Mouse (Mus musculus) CH12.LX (cell line): ENCODE measurements around the gene Pofut1. TPM values are rescaled to one million over a fixed set of nuclear protein-coding genes. Genes with fewer than 3 reads are reported as not detected.

Experiments
- DNase-seq: peaks from one replicate; pipeline ENCODE4 v3.0.0-alpha.2; 2013; ENCODE audit errors: extremely low read depth
- H3K27ac ChIP-seq: 2 replicates; pipeline ENCODE4 v1.5.1; 2012; ENCODE audit warnings: low read depth, mild to moderate bottlenecking, control low read depth, moderate library complexity; ENCODE audit not compliant: insufficient read depth
- H3K27me3 ChIP-seq: replicated peaks from 2 replicates; pipeline ENCODE3; 2012; ENCODE audit warnings: inconsistent platforms
- H3K36me3 ChIP-seq, 2 experiments: replicated peaks in 1 of 2; 2 replicates each; pipeline versions ENCODE3 to v1.6.1; 2012; ENCODE audit warnings: inconsistent platforms in 1 of 2, low read length in 1 of 2, mild to moderate bottlenecking in 1 of 2, mixed read lengths in 1 of 2, moderate library complexity in 1 of 2; ENCODE audit not compliant: control insufficient read depth in 1 of 2, insufficient read depth in 1 of 2
- H3K4me1 ChIP-seq, 2 experiments: 2 replicates each; pipeline ENCODE4 v1.6.1; 2012; ENCODE audit warnings: inconsistent platforms in 1 of 2, moderate library complexity in 1 of 2; ENCODE audit not compliant: insufficient read depth in 2 of 2, control insufficient read depth in 1 of 2
- H3K4me2 ChIP-seq: 2 replicates; pipeline ENCODE4 v1.6.1; 2012; ENCODE audit warnings: low read depth, mild to moderate bottlenecking, control low read depth; ENCODE audit not compliant: poor library complexity, insufficient read depth, severe bottlenecking
- H3K4me3 ChIP-seq, 3 experiments: fragments of 150-350 bp in 1 of 3; sonication (generic) in 1 of 3; replicated peaks in 1 of 3; 2 replicates each; pipeline versions ENCODE3 to v1.5.1; 2011 to 2012; ENCODE audit warnings: low read depth in 2 of 3, low read length in 2 of 3, mild to moderate bottlenecking in 2 of 3, moderate library complexity in 2 of 3, control low read depth in 1 of 3, improper control_type of control experiment in 1 of 3, inconsistent platforms in 1 of 3, mixed read lengths in 1 of 3; ENCODE audit not compliant: poor library complexity in 1 of 3
- H3K79me2 ChIP-seq: replicated peaks from 2 replicates; pipeline ENCODE4 v1.6.1; 2012; ENCODE audit warnings: mild to moderate bottlenecking, moderate library complexity; ENCODE audit not compliant: control insufficient read depth, poor library complexity, insufficient read depth, severe bottlenecking; ENCODE audit errors: extremely low read depth
- H3K9ac ChIP-seq: 2 replicates; pipeline ENCODE4 v1.6.1; 2012; ENCODE audit warnings: low read depth, mild to moderate bottlenecking, control low read depth, moderate library complexity; ENCODE audit not compliant: insufficient read depth
- H3K9me3 ChIP-seq: replicated peaks from 2 replicates; pipeline ENCODE3; 2012; ENCODE audit warnings: low read length, inconsistent platforms, mixed read lengths
- BHLHE40 ChIP-seq: IDR thresholded peaks from 2 replicates; pipeline ENCODE4 v1.6.1; 2011; ENCODE audit warnings: mild to moderate bottlenecking, low read depth, low read length, improper control_type of control experiment
- CHD1 ChIP-seq: IDR thresholded peaks from 2 replicates; pipeline ENCODE4 v1.6.1; 2012; ENCODE audit warnings: low read depth, low read length, improper control_type of control experiment, inconsistent platforms
- CTCF ChIP-seq, 2 experiments: IDR thresholded peaks in 1 of 2; conservative IDR thresholded peaks in 1 of 2; 2 replicates each; pipeline ENCODE4 v1.5.1; 2011 to 2012; ENCODE audit warnings: low read depth in 2 of 2, low read length in 2 of 2, improper control_type of control experiment in 1 of 2, inconsistent platforms in 1 of 2, mild to moderate bottlenecking in 1 of 2, moderate library complexity in 1 of 2
- ETS1 ChIP-seq: conservative IDR thresholded peaks from 2 replicates; pipeline ENCODE4 v1.6.1; 2012; ENCODE audit warnings: low read depth, mild to moderate bottlenecking, inconsistent platforms, low read length, improper control_type of control experiment, moderate library complexity
- JUN ChIP-seq: IDR thresholded peaks from 2 replicates; pipeline ENCODE4 v1.6.1; 2011; ENCODE audit warnings: low read depth, mild to moderate bottlenecking, low read length, improper control_type of control experiment, moderate library complexity; ENCODE audit not compliant: insufficient read depth
- MAX ChIP-seq: IDR thresholded peaks from 2 replicates; pipeline ENCODE4 v1.6.1; 2011; ENCODE audit warnings: low read length, improper control_type of control experiment
- MYC ChIP-seq: IDR thresholded peaks from 2 replicates; pipeline ENCODE4 v1.6.1; 2011; ENCODE audit warnings: low read depth, mild to moderate bottlenecking, improper control_type of control experiment, low read length
- NELFE ChIP-seq: IDR thresholded peaks from 2 replicates; pipeline ENCODE4 v1.6.1; 2011; ENCODE audit warnings: low read depth, low read length, improper control_type of control experiment
- RAD21 ChIP-seq: IDR thresholded peaks from 2 replicates; pipeline ENCODE4 v1.6.1; 2011; ENCODE audit warnings: low read depth, mild to moderate bottlenecking, low read length, improper control_type of control experiment, moderate library complexity
- SIN3A ChIP-seq: IDR thresholded peaks from 2 replicates; pipeline ENCODE4 v1.6.1; 2012; ENCODE audit warnings: low read length, improper control_type of control experiment, inconsistent platforms
- SMC3 ChIP-seq: IDR thresholded peaks from 2 replicates; pipeline ENCODE4 v1.6.1; 2011; ENCODE audit warnings: low read depth, low read length, improper control_type of control experiment
- TCF12 ChIP-seq: IDR thresholded peaks from 2 replicates; pipeline ENCODE4 v1.6.1; 2014; ENCODE audit warnings: low read depth, mild to moderate bottlenecking, inconsistent platforms, low read length, improper control_type of control experiment
- ZC3H11A ChIP-seq: IDR thresholded peaks from 2 replicates; pipeline ENCODE4 v1.6.1; 2012; ENCODE audit warnings: low read depth, mild to moderate bottlenecking, inconsistent platforms, low read length, improper control_type of control experiment
- ZMIZ1 ChIP-seq: IDR thresholded peaks from 2 replicates; pipeline ENCODE4 v1.6.1; 2012; ENCODE audit warnings: low read depth, mild to moderate bottlenecking, inconsistent platforms, low read length, improper control_type of control experiment
- dilution Hi-C: fragments of 300-500 bp; cut with MboI; formaldehyde crosslinking; loops from 2 replicates; pipeline ENCODE4 v1.14.3; 2020; ENCODE audit warnings: low sequenced_read_pairs; ENCODE audit not compliant: extremely low pct_unique_long_range_greater_than_20kb, extremely low pct_ligation_motif_present
- in situ Hi-C: fragments of 300-500 bp; cut with MboI; formaldehyde crosslinking; loops from 3 replicates; pipeline ENCODE4 v1.14.3; 2019; ENCODE audit warnings: low sequenced_read_pairs, low pct_ligation_motif_present, low pct_unique_long_range_greater_than_20kb, mixed read lengths
- polyA plus RNA-seq: library from polyadenylated mRNA; unstranded; fragments of >175 nt; gene quantifications from 2 replicates; pipeline ENCODE4 v1.2.1, GENCODE M21; 2012; ENCODE audit warnings: low read depth; ENCODE audit not compliant: insufficient read length
- total RNA-seq, 2 experiments: library from RNA; depleted of rRNA; stranded (reverse); fragments of 300-350 nt in 1 of 2; fragments of >200 nt in 1 of 2; gene quantifications; 2 replicates each; pipeline ENCODE4 v1.2.3; 2012 to 2014

The Pofut1 gene
- total and polyA plus RNA-seq, 3 experiments: 15.0 to 25.6 (median 22.8) TPM

GRCm38 (mm10) chr2:153298460-153298859 is 57.1 kb downstream of the Pofut1 start:
- Histone ChIP-seq H3K79me2 (peaks cover 4% of the 10 kb centered on the region), H3K9me3 (no peaks in the 10 kb centered on the region), H3K4me1 (peaks cover 11 to 60% of the 10 kb centered on the region in 2 experiments), H3K9ac (no peak overlapping the region), H3K27me3 (no peaks in the 10 kb centered on the region), H3K27ac (no peak overlapping the region), H3K36me3 (peaks cover 0 to 52% of the 10 kb centered on the region in 2 experiments), H3K4me2 (no peak overlapping the region), H3K4me3 (no peak overlapping the region)
- DNase-seq: peak; percentile 32
- dilution Hi-C loops (no loop called here), in situ Hi-C loops (no loop called here)
- no peak for TF ChIP-seq MYC
- TF ChIP-seq SIN3A: peak; percentile 83
- peak in 1 of 2 experiments; percentile 35; a peak in 1 of 4 replicates for TF ChIP-seq CTCF (conservative IDR thresholded peaks at IDR 0.05 in 1 of 2, IDR thresholded peaks at IDR 0.05 in 1 of 2; ENCODE audit: low read depth in 2 of 2, low read length in 2 of 2)
- no peak for TF ChIP-seq BHLHE40
- TF ChIP-seq ETS1: peak; percentile 38; the same call in 1 of the 2 replicates
- TF ChIP-seq TCF12: peak; percentile 30; the same call in 1 of the 2 replicates
- TF ChIP-seq, all 38 proteins: peak for 4

GRCm38 (mm10) chr2:153298863-153299262 is 57.5 kb downstream of the Pofut1 start:
- H3K4me1 ChIP-seq: peaks cover 11 to 56% of the 10 kb centered on the region in 2 experiments
- H3K79me2 ChIP-seq: peaks cover 1% of the 10 kb centered on the region
- DNase-seq: peak; percentile 45
- peak overlapping the region; percentile 11; the same call in 1 of the 2 replicates for H3K27ac ChIP-seq
- H3K4me2 ChIP-seq: no peak overlapping the region
- TF ChIP-seq CHD1 (no peak), ZC3H11A (no peak), MAX (no peak), RAD21 (peak; percentile 50), ZMIZ1 (no peak), SIN3A (peak; percentile 5; the same call in 1 of the 2 replicates), SMC3 (peak; percentile 20; the same call in 1 of the 2 replicates), JUN (no peak), NELFE (no peak), CTCF (conservative IDR thresholded peaks at IDR 0.05 in 1 of 2, IDR thresholded peaks at IDR 0.05 in 1 of 2; ENCODE audit: low read depth in 2 of 2, low read length in 2 of 2) (peak in 1 of 2 experiments; percentile 50; a peak in 2 of 4 replicates)
- no peak overlapping the region for H3K9ac ChIP-seq
- dilution Hi-C loops (no loop called here), in situ Hi-C loops (no loop called here)
- peak overlapping the region in 1 of 3 experiments; percentile 6 for H3K4me3 ChIP-seq
- no peaks in the 10 kb centered on the region for H3K27me3 ChIP-seq
- peaks cover 0 to 50% of the 10 kb centered on the region in 2 experiments for H3K36me3 ChIP-seq
- H3K9me3 ChIP-seq: no peaks in the 10 kb centered on the region
